Mouse (Mus musculus): ENCODE results near the gene Snap23. TPM values are rescaled to one million over a fixed set of nuclear protein-coding genes. Genes with fewer than 3 reads are reported as not detected.

Gene Snap23
- total RNA-seq, 2 experiments from 2014 or later, result 51.2 to 119 TPM

GRCm38 (mm10) chr2:120646777-120647176 is 79.3 kb downstream of the Snap23 start:
- no peak for ATAC-seq (replicated peaks; ENCODE audit: poor library complexity, severe bottlenecking)

Other genes starting within 250 kb of the Snap23 start
- 30.1 and 55.0 TPM in 2 replicates for gene Vps39, start 214.5 kb upstream of the Snap23 start, total RNA-seq (2014; fragmentation: Nextera tagmentation)
- gene Vps39, start 214.5 kb upstream of the Snap23 start, total RNA-seq (2017), result 37.1 and 39.2 TPM in 2 replicates
- 16.9 and 36.3 TPM in 2 replicates for gene Ganc, start 163.8 kb upstream of the Snap23 start, total RNA-seq (2014; fragmentation: Nextera tagmentation)
- 20.1 and 33.1 TPM in 2 replicates for gene Ganc, start 163.8 kb upstream of the Snap23 start, total RNA-seq (2017)
- 24.8 and 27.8 TPM in 2 replicates for gene Tmem87a, start 163.6 kb upstream of the Snap23 start, total RNA-seq (2014; fragmentation: Nextera tagmentation)
- gene Tmem87a, start 163.6 kb upstream of the Snap23 start, total RNA-seq (2017), result 52.1 and 74.8 TPM in 2 replicates
- 1.4 TPM in 1 of 2 replicates, not detected in the other for gene Capn3, start 111.7 kb upstream of the Snap23 start, total RNA-seq (2014; fragmentation: Nextera tagmentation)
- 1.4 and 1.6 TPM in 2 replicates for gene Capn3, start 111.7 kb upstream of the Snap23 start, total RNA-seq (2017)
- gene Zfp106, start 3.8 kb upstream of the Snap23 start, total RNA-seq (2014; fragmentation: Nextera tagmentation), result 110 and 113 TPM in 2 replicates
- 139 and 142 TPM in 2 replicates for gene Zfp106, start 3.8 kb upstream of the Snap23 start, total RNA-seq (2017)
- 20.4 and 22.0 TPM in 2 replicates for gene Haus2, start 41.7 kb downstream of the Snap23 start, total RNA-seq (2014; fragmentation: Nextera tagmentation)
- 17.9 and 20.8 TPM in 2 replicates for gene Haus2, start 41.7 kb downstream of the Snap23 start, total RNA-seq (2017)
- 7.3 and 12.1 TPM in 2 replicates for gene Lrrc57, start 41.8 kb downstream of the Snap23 start, total RNA-seq (2014; fragmentation: Nextera tagmentation)
- gene Lrrc57, start 41.8 kb downstream of the Snap23 start, total RNA-seq (2017), result 18.9 and 20.5 TPM in 2 replicates
- 3.5 and 10.7 TPM in 2 replicates for gene Stard9, start 61.5 kb downstream of the Snap23 start, total RNA-seq (2014; fragmentation: Nextera tagmentation)
- gene Stard9, start 61.5 kb downstream of the Snap23 start, total RNA-seq (2017), result 0.62 and 1.1 TPM in 2 replicates

Data from granulocyte monocyte progenitor cell, adult 5-6 weeks (primary cell).